Mouse (Mus musculus): ENCODE results near the gene Cpped1.

- no peak for TF ChIP-seq FOSL1 (IDR thresholded peaks at IDR 0.05; ENCODE audit: insufficient read depth, low read length, poor library complexity, severe bottlenecking)
- TF ChIP-seq CTCF (IDR thresholded peaks at IDR 0.05; ENCODE audit: control insufficient read depth, insufficient read depth, insufficient read length), result no peak
- TF ChIP-seq CEBPB (IDR thresholded peaks at IDR 0.05; ENCODE audit: low read depth), result no peak
- TF ChIP-seq USF1 (IDR thresholded peaks at IDR 0.05; ENCODE audit: low read depth), result no peak
- TF ChIP-seq MYOD1 (IDR thresholded peaks at IDR 0.05; ENCODE audit: control insufficient read depth, insufficient read length, low read depth), result no peak
These were observed 125.9 kb downstream of the Cpped1 start for GRCm38 (mm10) chr16:11783337-11783736.
